Mouse (Mus musculus): ENCODE data around the gene Ppp2r1b.

Gene Ppp2r1b

GRCm38 (mm10) chr9:50918131-50918530 is 73.0 kb downstream of the Ppp2r1b start:
- 87% methylated on average over 3 of the region's 3 CpGs for WGBS

- 97% methylated on average over 2 of the region's 2 CpGs for WGBS
These were observed 74.5 kb downstream of the Ppp2r1b start for GRCm38 (mm10) chr9:50919554-50919953.

- WGBS: 82% methylated on average over 3 of the region's 3 CpGs
These were observed 76.1 kb downstream of the Ppp2r1b start for GRCm38 (mm10) chr9:50920933-50921895.

GRCm38 (mm10) chr9:50922363-50923153 is 77.5 kb downstream of the Ppp2r1b start:
- 82% methylated on average over 5 of the region's 5 CpGs for WGBS

GRCm38 (mm10) chr9:50925801-50926200 is 80.7 kb downstream of the Ppp2r1b start:
- WGBS: 94% methylated on average over 4 of the region's 4 CpGs

GRCm38 (mm10) chr9:50941804-50942401 is 96.8 kb downstream of the Ppp2r1b start:
- 54% methylated on average over 3 of the region's 3 CpGs for WGBS

- WGBS: 86% methylated on average over 2 of the region's 2 CpGs
These were observed 97.6 kb downstream of the Ppp2r1b start for GRCm38 (mm10) chr9:50942711-50943110.

Data from cerebral cortex, adult 2 months (tissue).